Mouse (Mus musculus) B cell, adult 2 months (primary cell): ENCODE data around the gene Sacm1l.

Experiments
- DNase-seq, 2 experiments: peaks; one replicate each; pipeline ENCODE4 v3.0.0; 2022

Gene Sacm1l

DNA sequence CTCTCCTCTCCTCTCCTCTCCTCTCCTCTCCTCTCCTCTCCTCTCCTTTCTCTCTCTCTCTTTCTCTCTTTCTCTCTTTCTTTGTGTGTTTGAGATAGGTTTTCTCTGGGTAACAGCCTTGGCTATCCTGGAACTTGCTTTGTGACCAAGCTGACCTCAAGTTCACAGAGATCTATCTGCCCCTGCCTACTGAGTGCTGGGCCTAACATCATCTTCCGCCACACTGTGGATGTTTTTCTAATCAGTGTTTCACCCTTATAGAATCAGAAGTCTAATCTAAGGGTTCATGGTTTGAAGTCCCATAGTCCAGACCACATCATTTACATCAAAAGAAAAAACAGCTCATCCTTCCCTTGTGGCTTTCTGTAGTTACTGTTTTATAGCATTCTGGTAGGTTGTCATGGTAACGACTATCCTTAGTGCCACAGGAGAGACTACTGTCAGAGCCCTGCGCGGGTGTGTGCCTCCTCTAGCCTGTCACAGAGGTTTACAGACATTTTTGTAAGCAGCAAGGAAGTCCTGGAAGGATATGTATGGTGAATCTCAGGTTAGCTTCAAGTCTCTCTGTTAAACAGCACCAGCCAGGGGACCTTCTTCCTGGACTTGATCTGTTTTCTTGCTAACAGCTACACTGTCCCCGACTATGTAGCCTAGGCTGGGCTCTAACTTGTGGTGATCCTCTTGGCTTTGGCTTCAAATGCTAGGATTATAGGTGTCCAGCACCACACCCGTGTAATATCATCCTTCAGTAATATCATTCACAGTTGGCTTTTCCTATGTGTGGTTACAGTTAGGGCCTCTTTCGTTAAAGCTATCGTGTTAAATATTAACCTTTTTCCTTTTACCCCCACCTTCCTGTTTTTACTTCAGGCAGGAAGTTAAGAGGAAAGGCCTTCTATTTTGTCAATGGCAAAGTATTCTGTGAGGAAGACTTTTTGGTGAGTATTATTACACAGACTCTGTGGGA, 19.6 kb upstream of the Sacm1l start:
- peak; percentile 69 to 76 for DNase-seq

DNA sequence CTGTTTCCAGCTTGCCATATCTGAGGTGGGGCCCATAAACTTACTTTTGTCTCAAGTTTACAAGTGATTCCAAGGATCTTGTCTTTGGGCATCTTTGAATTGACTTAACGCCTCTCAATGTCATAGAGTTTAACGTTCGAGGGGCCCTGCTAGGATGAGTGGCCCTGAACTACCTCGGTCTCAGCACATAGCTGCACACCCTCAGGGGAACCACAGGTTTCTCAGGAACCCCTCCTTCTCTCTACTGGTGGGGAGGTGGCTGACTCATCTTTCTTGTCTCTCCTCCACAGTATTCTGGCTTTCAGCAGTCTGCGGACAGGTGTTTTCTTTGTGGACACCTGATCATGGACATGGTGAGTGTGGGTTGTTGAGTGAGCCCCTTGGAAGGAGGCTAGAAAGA, 18.6 kb upstream of the Sacm1l start:
- DNase-seq = no peak

DNA sequence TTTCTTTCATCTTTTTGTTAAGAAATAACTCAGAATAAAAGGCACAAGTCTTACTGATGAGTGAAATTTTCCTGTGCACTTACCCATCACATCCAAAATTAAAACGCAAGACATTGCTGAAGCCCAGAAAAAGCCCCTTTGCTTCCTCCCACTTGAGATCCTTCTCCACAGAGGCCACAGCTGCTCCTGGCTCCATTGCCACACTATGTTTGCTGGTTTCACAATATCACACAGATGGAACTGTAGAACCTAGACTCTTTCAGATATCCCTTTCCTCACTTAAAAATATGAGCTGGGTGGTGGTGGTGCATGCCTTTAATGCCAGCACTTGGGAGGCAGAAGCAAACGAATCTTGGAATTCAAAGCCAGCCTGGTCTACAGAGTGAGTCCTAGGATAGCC, 17.1 kb upstream of the Sacm1l start:
- no peak for DNase-seq

DNA sequence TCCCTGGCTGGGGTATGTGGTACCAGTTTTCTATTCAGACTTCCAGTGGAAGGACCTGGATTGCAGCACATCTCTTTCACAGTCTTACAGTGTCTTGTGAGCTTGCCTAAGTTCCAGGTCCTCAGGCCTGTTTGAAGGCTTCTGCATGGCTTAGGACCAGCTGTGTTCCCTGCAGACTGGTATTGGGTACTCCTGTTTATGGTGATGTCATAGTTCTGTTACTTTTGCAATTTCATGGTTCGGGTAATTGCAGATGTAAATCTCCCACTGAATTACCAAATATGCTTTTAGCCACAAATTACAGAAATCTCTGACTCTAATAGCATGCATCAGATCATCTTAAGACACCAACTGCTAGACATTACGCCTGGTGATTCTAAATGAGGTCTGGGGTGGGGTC, 14.5 kb upstream of the Sacm1l start:
- no peak for DNase-seq

DNA sequence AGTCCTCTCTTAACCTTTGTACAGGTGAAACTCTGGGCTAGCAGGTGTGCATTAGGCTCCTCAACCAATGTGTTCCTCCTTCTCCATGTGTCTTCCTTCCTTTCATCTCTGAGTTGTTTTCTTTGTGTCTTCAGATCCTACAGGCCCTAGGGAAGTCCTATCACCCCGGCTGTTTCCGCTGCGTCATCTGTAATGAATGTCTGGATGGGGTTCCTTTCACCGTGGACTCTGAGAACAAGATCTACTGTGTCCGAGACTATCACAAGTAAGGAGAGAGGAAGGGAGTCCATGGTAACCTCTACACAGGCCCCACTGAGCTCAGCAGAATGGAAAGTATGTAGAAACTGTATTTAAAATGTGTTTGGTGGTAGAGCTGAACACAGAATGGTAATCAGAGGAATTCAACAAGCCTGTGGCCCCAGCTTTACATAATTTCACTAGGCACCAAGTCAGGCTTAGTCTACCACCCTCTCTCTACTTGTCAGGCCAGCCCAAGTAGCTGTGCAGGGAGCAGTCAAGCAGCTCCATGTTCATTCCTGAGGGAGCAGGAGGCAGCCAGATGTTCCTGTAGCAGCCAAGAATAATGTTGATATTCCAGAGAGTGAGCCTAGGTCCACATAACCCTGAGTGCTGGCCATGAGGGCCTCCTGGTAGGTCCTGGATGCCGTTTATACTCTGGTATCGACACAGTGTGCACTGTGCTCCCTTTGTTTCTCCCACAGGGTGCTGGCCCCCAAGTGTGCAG, 12.7 kb upstream of the Sacm1l start:
- no peak for DNase-seq

DNA sequence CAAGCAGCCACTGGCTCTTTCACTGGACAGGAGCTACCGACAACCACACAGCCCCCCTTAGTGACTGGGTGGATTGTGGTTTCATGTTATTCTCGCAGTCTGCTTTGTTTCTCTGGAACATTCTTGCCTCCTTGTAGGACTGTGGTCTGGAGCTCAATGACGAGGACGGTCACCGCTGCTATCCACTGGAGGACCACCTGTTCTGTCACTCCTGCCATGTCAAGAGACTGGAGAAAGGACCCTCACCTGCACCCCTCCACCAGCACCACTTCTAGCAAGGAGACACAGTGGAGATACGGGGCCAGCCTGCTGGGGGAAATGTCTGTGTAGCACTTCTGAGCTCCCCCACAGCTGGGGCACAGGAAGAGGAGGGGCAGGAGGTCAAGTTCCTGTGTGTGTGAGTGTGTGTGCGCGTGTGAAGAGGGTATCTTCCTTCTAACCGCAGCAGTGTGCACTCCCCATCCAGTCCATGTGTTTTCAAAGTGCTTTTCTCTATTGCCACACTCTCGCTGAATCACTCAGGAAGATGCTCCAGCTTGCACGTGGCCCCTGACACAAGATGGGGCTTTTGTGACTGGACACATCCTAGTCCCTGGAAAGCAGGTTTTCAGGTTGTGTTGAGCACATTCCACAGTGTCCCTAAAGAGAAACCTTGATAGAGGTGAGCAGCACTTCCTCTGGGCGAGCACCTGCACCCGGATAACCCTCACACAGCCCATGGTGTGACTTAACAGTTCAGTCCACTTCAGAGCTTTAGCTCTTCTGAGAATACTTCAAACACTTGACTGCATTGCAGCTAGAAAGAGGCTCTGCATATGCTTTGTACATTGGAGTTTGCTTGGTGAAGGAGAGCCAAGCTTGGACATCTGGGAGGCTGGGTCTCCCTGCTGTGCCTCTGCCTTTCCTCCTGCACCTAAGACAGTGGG, 10.3 kb upstream of the Sacm1l start:
- DNase-seq = peak; percentile 60 to 62

DNA sequence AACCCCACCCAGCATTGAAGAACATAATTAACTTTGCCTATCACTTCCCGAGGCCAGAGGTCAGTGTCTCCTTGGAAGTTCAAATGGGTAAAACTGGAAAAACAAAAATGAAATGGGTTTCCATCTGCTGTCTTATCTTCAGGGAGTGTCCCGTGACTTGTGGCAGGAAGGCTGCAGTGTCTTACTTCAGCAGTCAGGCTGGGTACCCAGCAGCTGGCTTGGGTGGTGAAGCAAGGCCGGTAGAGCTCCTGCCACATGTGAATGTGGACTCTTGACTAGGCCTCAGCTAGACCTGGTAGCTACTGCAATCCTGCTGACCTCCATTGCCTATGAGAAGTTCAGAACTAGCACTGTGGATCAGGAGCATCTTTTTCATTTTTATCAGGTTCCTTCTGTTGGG, 8.8 kb upstream of the Sacm1l start:
- no peak for DNase-seq

DNA sequence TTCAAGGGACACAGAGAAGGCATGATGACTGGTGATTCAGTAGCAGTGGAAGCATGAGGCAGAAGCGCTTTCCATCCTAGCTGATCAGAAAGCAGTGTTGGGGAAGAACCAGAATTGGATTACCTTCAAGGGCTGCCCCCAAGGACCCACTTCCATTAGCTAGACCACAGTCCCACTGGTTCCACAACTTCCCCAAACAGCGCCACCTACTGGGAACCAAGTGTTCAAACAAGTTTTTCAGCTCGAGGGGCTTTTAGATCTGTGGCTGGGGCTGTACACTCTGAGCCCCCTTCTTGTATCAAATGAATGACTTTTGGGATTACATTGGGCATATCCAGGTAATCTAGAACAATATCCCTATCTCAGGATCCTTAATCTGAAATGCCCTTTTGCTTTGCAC, 5.9 kb upstream of the Sacm1l start:
- DNase-seq = peak; percentile 77 to 79

DNA sequence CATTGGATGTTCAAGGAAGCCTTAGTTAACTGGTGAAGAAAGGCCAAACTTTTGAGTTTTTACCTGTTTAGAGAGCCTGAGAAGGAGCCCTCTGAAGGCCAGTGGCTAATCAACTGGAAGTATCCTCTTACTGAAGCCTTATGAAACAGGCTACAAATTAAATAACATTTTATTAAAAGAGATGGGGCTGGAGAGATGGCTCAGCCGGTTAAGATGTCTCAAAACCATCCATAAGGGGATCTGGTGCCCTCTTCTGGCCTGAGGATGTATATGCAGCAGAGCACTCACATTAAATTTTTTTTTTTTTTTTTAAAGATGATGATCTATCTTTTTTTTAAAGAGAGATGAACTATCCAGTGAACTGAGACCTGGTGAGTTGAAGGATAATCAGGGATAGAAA, 4.5 kb upstream of the Sacm1l start:
- peak; percentile 84 to 88 for DNase-seq

DNA sequence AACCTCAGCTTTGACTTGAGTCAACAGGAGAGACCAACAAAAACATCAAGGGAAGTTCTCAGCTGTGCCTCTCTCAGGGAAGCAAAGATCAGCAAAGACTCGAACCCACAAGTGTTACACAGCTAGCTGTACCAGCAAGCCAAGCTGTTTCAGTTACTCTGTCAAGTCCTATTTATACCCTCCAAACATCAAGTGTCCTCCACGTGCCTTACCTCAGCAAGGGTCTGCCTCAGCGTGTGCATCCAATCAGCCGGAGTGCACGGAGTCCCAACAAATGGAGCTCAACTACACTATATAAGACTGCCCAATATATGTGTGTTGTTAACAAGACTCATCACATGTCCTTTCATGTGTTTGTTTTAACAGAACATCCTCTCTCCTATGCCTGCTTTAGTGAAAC, 3.1 kb upstream of the Sacm1l start:
- DNase-seq = no peak

DNA sequence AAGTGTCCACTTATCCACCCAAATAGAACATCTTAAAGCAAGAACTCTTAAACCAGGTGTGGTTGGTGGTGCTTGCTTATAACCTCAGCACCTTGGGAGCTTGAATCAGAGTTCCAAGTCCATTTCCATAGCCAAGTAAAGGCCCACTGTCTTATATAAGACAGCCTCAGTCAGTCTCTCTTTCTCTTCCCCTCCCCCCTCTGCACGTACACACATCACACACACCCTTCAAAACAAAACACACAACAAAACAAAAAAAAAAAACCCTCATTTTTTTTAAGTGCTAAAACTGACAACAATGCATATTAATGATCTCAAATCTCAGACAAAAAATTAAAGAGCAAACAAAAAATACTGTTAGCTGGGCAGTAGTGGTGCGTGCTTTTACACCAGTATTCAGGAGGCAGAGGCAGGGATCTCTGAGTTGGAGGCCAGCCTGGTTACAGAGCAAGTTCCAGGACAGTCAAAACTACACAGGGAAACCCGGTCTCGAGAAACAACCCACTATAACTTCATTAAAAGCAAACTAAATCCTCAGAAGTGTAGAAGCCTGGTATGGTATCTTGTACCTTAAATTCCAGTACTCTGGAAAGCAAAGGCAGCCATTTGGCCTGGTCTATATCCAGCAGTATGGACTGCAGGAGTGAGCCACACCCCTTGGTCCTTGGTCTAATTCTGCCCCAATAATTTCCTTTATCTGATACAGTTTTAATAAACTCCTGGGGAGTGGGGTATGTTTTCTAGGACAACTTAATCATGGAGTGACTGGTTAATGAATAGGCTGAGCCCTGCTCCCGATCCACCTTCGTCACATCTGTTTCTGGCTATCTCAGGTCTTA, 1.3 kb upstream of the Sacm1l start:
- no peak for DNase-seq

DNA sequence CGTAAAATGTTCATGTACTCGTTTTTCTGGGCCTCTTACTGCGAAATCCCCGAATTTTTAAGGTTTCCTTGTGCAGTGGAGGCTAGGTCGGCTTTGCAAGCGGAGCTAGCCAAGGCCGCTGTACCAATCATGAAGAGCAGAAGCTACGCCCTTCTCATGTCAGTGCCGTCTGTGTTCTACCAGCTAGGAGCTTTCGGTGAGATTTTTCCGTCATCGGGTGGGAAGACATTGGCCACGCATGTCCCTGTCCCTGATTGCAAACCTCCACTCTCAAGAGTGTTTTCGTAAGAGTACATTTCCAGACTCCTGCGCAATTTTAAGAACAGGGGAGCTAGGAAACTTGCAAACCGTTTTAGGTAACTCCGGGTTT, 648 bp upstream of the Sacm1l start:
- peak; percentile 52 to 53 for DNase-seq

DNA sequence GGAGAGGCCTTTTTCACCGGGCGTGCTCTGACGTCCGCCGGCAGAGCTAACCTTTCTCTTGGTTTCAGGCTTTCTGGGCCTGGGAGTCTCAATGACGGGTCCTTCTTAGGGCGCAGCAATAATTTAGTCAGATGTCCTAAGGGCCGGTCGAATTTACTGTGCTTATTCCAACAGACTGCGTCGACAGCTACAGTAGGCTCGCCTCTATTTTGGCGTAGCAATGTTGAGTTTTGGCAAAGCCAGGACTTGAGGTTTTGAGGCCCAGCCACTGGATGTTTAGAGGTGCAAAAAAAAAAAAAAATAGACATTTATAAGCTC, 558 bp downstream of the Sacm1l start:
- no peak for DNase-seq

DNA sequence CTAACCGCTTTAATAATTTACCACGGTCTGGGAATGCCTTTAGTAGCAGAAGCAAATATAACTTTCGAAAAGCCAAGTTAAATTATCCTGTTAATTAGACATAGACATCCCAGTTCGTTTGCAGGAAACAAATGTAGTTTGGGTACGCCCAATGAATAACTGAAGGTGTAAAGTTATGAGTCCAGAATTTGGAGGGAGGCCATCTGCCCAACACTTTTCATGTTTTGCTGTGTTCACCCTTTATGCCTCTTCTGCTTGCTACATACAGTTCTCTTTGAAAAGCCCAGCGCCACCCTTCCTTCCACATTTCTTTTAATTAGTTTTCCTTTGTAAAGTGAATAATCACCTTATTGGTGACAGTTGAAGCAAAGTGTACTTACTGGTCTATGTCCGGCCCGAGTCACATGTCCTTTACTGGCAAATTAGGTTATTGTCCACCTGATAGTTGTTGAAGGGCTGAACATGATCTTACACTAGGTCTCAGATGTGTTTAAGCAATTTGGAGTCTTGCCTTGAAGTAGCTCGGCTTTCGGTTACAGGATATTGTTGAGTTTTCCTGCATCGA, 1.1 kb downstream of the Sacm1l start:
- DNase-seq = no peak

DNA sequence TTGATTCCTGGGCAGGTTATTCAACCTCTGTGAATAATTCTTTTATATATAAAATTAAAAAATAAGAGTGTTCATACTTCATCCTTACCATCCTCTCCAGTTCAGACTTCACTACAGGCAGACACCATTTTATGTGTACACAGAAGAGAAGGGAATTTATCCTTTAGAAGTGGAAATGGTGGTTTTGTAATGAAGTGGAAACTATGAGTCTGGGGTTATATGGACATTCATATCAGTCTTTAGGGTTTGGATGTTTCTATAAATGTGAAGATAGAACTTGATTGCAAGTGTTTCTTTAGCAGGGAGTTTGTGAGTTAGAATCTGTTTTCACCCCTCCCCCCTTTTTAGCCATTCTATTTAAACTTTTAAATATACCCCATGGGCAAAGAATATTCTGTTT, 1.7 kb downstream of the Sacm1l start:
- DNase-seq = no peak

DNA sequence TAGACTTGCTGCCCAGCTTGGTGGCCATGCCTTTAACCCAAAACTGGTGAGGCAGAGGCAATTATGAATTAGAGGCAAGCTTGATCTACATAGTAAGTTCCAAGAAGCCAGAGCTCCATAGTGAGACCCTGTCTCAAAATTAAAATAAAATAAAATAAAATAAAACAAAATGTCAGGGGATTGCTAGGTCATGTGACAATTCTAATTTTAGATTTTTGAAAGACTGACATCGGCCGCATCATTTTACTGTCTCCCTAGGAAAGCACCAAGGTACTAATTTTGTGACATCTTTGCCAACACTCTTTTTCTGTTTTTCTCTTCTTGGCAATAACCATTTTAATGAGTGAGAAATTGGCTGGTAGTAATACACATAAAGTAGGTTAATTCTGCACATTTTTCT, 7.1 kb downstream of the Sacm1l start:
- no peak for DNase-seq

DNA sequence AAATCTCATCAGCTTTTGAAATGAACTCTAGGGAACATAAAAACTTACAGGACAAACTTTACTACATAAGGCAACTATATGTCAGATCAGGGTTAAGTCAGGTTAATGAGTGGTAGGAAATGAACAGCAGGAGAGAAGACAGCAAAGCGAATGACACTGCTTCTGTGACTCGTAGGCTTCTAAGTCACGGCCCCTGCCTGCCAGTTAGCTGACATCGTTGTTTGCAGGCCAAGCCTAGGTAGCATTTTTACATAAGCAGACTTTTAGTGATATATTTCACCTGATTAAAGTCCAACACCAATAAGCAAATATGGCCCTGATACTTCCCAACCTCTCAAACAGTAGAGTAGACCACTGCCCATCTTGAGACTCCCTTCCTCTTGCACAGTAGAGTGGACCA, 8.6 kb downstream of the Sacm1l start:
- no peak for DNase-seq

DNA sequence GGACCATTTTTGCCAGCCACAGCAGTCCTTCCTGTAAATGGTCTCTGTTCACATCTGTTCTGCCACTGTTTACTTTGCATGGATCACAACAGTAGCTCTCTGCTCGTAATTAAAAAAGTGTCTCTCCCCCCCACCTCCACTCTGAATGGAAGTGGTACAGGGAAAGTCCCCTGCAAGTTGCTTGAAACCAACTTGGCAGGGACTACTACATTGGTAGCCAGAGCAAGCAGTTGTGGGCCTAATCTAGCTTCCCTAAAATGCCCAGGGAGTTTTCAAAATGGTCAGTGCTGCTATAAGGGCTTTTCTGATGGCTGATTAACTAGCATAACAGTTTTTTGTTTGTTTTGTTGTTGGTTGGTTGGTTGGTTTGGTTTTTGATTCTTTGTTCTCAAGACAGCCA, 9.5 kb downstream of the Sacm1l start:
- no peak for DNase-seq

DNA sequence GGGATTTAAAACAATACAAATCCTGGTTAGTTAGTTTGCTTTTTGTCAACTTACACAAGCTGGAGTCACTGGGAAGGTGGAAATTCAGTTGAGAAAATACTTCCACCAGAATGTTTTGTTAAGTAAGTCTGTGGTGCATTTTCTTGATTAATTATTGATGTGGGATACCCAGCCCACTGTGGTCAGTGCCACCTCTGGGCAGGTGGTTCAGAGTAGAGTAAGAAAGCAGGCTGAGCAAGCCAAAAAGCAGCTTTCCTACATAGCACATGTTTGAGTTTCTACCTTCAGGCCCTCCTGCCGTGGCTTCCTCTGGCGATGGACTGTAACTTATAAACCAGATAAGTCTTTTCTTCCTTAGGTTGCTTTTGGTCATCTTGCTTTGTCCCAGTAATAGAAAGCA, 10.3 kb downstream of the Sacm1l start:
- no peak for DNase-seq

DNA sequence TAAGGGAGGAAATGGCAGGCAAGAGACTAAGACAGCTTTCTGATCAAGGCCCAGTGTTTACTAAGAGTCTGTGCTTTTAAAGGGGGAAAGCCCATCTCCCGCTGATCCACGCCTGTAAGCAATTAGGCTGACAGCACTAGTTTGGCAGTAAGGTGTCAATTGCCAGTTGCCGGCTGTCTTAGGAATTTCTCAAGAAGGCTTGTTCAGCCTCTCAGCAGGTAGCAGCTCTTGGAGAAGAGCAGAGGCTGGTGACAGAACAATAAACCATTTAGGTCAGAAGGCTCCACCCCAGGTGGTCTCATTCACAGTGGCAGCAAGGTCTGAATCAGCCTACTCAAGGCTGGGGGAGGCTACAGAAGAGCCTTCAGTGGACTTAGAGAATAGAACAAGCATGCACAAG, 25.0 kb downstream of the Sacm1l start:
- no peak for DNase-seq

DNA sequence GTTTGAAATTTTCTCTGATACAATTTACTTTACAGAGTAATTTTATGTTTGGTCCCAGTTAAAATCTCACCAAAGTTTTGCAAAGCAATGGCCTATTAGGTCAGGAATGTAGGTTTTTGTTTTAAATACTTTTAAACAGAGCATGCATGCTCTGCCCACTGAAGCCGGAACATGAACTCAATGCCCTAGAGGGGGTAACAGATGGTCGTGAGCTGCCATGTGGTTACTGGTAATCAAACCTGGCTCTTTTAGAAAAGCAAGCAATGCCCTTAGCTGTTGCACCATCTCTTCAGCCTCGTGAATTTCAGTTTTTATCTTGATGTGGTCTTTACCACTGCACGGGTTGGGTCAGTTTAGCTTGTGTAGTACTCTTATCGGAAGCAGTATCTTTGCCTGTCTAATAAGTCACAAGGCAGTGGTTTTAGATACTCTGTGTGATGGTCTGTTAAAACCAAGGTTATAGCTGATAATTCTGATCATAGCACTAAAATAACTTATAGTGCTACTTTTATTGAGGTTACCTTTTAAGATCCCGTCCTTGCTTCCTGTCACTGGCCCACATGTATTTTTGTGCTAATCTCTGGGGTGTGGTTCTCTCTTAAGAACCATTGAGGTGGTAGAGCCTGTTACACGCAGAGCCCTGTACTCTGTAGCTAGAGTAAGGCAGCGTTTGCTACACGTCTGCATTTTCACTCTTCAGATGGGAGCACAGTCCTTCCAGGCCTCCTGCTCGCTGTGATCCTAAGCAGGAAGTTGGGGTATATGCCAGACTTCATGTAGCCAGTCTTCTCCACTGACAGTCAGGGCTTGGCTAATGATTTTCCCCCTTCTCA, 48.0 kb downstream of the Sacm1l start:
- DNase-seq = no peak
